ENCODE assay signal across 8 mouse cellular contexts in the genomic region with DNA sequence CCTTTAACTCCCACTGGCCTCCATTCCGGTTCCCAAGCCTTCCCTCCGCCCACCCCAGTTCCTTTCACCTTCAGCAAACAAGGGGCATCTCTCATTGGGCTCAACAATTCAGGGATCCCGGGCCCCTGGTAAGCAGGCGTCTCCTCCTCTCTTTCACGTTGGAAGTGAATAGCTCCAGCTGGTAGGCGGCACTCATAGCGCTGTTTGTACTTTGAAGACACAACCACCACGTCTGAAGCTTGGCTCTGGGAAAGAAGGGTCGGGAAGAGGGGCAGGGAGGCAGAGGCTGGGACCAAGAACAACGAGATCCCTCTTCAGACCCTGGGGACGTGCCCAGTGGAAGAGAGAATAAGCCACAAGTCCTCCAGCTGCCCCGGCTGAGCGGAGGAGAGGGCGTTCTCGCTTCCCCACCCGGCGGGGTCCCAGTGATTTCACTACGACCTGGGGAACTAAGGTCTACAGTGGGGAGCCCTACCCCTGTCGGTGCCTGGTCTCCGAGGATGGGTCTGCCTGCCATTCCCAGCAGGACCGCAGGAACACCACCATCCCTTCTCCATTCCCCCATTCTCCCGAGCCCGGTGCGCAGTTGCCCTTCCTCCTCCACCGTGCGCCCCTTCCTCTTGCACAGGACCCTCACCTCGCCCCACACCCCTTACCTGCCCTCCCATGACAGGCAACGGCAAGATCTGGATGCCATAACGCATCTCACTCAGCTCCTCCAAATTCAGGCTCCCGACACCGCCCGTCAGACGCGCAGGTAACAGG. TPM values are rescaled to one million over a fixed set of nuclear protein-coding genes. Genes with fewer than 3 reads are reported as not detected.
DNase-seq lines count a peak whose midpoint lies in the region; ATAC-seq and TF ChIP-seq lines count a peak whose summit lies in the region.

No protein-coding gene starts in this region.

- TF ChIP-seq EP300 in MEL (IDR thresholded peaks at IDR 0.05; ENCODE audit: low read depth in 1 of 2, low read length in 2 of 2) = no peak

- H3K9ac ChIP-seq in MEL (ENCODE audit: control insufficient read depth, low read depth, low read length, poor library complexity, severe bottlenecking) = peak overlapping the region; percentile 79
- H3K9ac ChIP-seq in embryonic facial prominence, embryonic 14.5 days (ENCODE audit: low read depth, low read length) = peak overlapping the region; percentile 69
- peak overlapping the region; percentile 76 for H3K9ac ChIP-seq in hindbrain, postnatal 0 days (replicated peaks; ENCODE audit: low read length)
- H3K9ac ChIP-seq in midbrain, embryonic 14.5 days (replicated peaks; ENCODE audit: low read length) = peak overlapping the region; percentile 71

- peak; percentile 6 to 18 for DNase-seq in left cerebral cortex, adult 18-20 months (ENCODE audit: low spot score in 2 of 2)
- DNase-seq in left cerebral cortex, adult 8-10 months (ENCODE audit: low spot score in 2 of 2) = no peak
- no peak for DNase-seq in MEL (ENCODE audit: low read depth, low spot score)
- DNase-seq in embryonic facial prominence, embryonic 14.5 days (ENCODE audit: low spot score) = no peak
- DNase-seq in hindbrain, postnatal 0 days (ENCODE audit: low spot score) = peak; percentile 10
- DNase-seq in midbrain, embryonic 14.5 days = peak; percentile 22
- no peak for DNase-seq in left cerebral cortex, adult 9 months (ENCODE audit: low spot score in 2 of 2)
- DNase-seq in adrenal gland, postnatal 4 days (ENCODE audit: low spot score in 2 of 2) = no peak

- no peak for TF ChIP-seq RAD21 in MEL (IDR thresholded peaks at IDR 0.05; ENCODE audit: low read depth, low read length)

- TF ChIP-seq CTCF in MEL (IDR thresholded peaks at IDR 0.05 in 2 of 3, conservative IDR thresholded peaks at IDR 0.05 in 1 of 3; ENCODE audit: control insufficient read depth in 1 of 3, insufficient read depth in 1 of 3, low read depth in 2 of 3, low read length in 3 of 3, poor library complexity in 1 of 3, severe bottlenecking in 1 of 3) = no peak
- no peak for TF ChIP-seq CTCF in hindbrain, postnatal 0 days (IDR thresholded peaks at IDR 0.05; ENCODE audit: low read depth)

- peak overlapping the region; percentile 92 for H3K4me2 ChIP-seq in embryonic facial prominence, embryonic 14.5 days (ENCODE audit: low read depth, low read length)
- peak overlapping the region; percentile 85 for H3K4me2 ChIP-seq in hindbrain, postnatal 0 days (ENCODE audit: low read depth, low read length)
- H3K4me2 ChIP-seq in midbrain, embryonic 14.5 days (ENCODE audit: low read length) = peak overlapping the region; percentile 81

- H3K4me1 ChIP-seq in MEL (ENCODE audit: control insufficient read depth in 1 of 2, insufficient read depth in 2 of 2, low read length in 2 of 2) = peaks cover 4 to 13% of the 10 kb centered on the region in 2 experiments; a peak in 3 of 4 replicates
- H3K4me1 ChIP-seq in embryonic facial prominence, embryonic 14.5 days (ENCODE audit: control insufficient read depth, insufficient read depth, low read length) = peaks cover 8% of the 10 kb centered on the region
- H3K4me1 ChIP-seq in hindbrain, postnatal 0 days (ENCODE audit: insufficient read depth, low read length) = 0 out of 2 replicates have a peak, but pooled peaks cover 8% of the 10 kb centered on the region
- H3K4me1 ChIP-seq in midbrain, embryonic 14.5 days (ENCODE audit: control insufficient read depth, insufficient read depth, low read length) = peaks cover 24% of the 10 kb centered on the region; the same call in 1 of the 2 replicates

- 2% methylated on average over 33 of the region's 34 CpGs for WGBS in embryonic facial prominence, embryonic 14.5 days
- 2% methylated on average over 33 of the region's 34 CpGs for WGBS in hindbrain, postnatal 0 days
- 3% methylated on average over 34 of the region's 34 CpGs for WGBS in midbrain, embryonic 14.5 days

- H3K9me3 ChIP-seq in MEL (replicated peaks; ENCODE audit: insufficient read depth, low read length) = no peaks in the 10 kb centered on the region
- H3K9me3 ChIP-seq in embryonic facial prominence, embryonic 14.5 days (ENCODE audit: control insufficient read depth, low read length) = no peaks in the 10 kb centered on the region
- no peaks in the 10 kb centered on the region for H3K9me3 ChIP-seq in hindbrain, postnatal 0 days (ENCODE audit: low read length)
- no peaks in the 10 kb centered on the region for H3K9me3 ChIP-seq in midbrain, embryonic 14.5 days (ENCODE audit: control insufficient read depth, low read length)

- no peaks in the 10 kb centered on the region for H3K27me3 ChIP-seq in MEL (ENCODE audit: control insufficient read depth in 1 of 2, insufficient read depth in 2 of 2, low read length in 2 of 2)
- no peaks in the 10 kb centered on the region for H3K27me3 ChIP-seq in embryonic facial prominence, embryonic 14.5 days (replicated peaks; ENCODE audit: control insufficient read depth, insufficient read depth, low read length)
- H3K27me3 ChIP-seq in hindbrain, postnatal 0 days (ENCODE audit: insufficient read depth, low read length) = no peaks in the 10 kb centered on the region
- no peaks in the 10 kb centered on the region for H3K27me3 ChIP-seq in midbrain, embryonic 14.5 days (ENCODE audit: control insufficient read depth, insufficient read depth, low read length)

- no peak overlapping the region for H3K27ac ChIP-seq in MEL (ENCODE audit: control insufficient read depth, low read depth, low read length)
- no peak overlapping the region for H3K27ac ChIP-seq in embryonic facial prominence, embryonic 14.5 days (replicated peaks; ENCODE audit: low read depth, low read length)
- H3K27ac ChIP-seq in hindbrain, postnatal 0 days = peak overlapping the region; percentile 65
- H3K27ac ChIP-seq in midbrain, embryonic 14.5 days (replicated peaks; ENCODE audit: low read depth, low read length) = peak overlapping the region; percentile 58; the same call in 1 of the 2 replicates

- TF ChIP-seq POLR2A in MEL (IDR thresholded peaks at IDR 0.05; ENCODE audit: control insufficient read depth in 1 of 2, insufficient read depth in 1 of 2, low read depth in 1 of 2, low read length in 2 of 2, poor library complexity in 1 of 2) = 0 out of 4 replicates have a peak, but pooled peaks of 1 of the 2 experiments have one; percentile 58

- peak; percentile 12 for ATAC-seq in embryonic facial prominence, embryonic 14.5 days (ENCODE audit: low read depth)
- ATAC-seq in hindbrain, postnatal 0 days = peak; percentile 37
- ATAC-seq in midbrain, embryonic 14.5 days (ENCODE audit: low FRiP score, low TSS enrichment) = peak; percentile 46

- peaks cover 7% of the 10 kb centered on the region for H3K79me2 ChIP-seq in MEL (ENCODE audit: control insufficient read depth, insufficient read depth, low read length, poor library complexity)

- H3K4me3 ChIP-seq in MEL (ENCODE audit: control insufficient read depth in 1 of 2, insufficient read depth in 1 of 2, low read depth in 2 of 2, low read length in 2 of 2) = peak overlapping the region; percentile 82 to 92
- H3K4me3 ChIP-seq in embryonic facial prominence, embryonic 14.5 days (ENCODE audit: low read depth, low read length) = peak overlapping the region; percentile 62
- peak overlapping the region; percentile 83 for H3K4me3 ChIP-seq in hindbrain, postnatal 0 days (ENCODE audit: low read length)
- peak overlapping the region; percentile 79 for H3K4me3 ChIP-seq in midbrain, embryonic 14.5 days (replicated peaks; ENCODE audit: low read depth, low read length)

- H3K36me3 ChIP-seq in MEL (ENCODE audit: control insufficient read depth in 1 of 2, insufficient read depth in 2 of 2, low read length in 2 of 2) = peaks cover 0 to 12% of the 10 kb centered on the region in 2 experiments; a peak in 2 of 4 replicates
- H3K36me3 ChIP-seq in embryonic facial prominence, embryonic 14.5 days (ENCODE audit: control insufficient read depth, insufficient read depth, low read length) = peaks cover 32% of the 10 kb centered on the region
- peaks cover 32% of the 10 kb centered on the region for H3K36me3 ChIP-seq in hindbrain, postnatal 0 days (ENCODE audit: insufficient read depth, low read length)
- H3K36me3 ChIP-seq in midbrain, embryonic 14.5 days (ENCODE audit: control insufficient read depth, insufficient read depth, low read length) = peaks cover 38% of the 10 kb centered on the region

RNA-seq across cellular contexts. Expression of a gene that starts 0.4 kb away (rescaled TPM):
- 100 to 1,000 TPM; 116 to 118 TPM for total RNA-seq in left cerebral cortex, adult 18-20 months (2021)
- 100 to 1,000 TPM; 112 to 130 (median 122) TPM for total RNA-seq in left cerebral cortex, adult 8-10 months (2022)
- 41.5 and 42.4 TPM in 2 replicates for total RNA-seq in MEL (2012; rRNA removed)
- 10 to 100 TPM in 1 of 2 experiments, not detected in 1; 60.4 TPM for polyA plus RNA-seq in MEL (2012; ENCODE audit: insufficient read depth in 1 of 2, insufficient read length in 2 of 2, low read depth in 1 of 2, low replicate concordance in 2 of 2, missing spikeins in 1 of 2)
- 59.3 and 62.9 TPM in 2 replicates for polyA plus RNA-seq in embryonic facial prominence, embryonic 14.5 days (2014; fragmentation: Nextera tagmentation; extraction: Ambion mirVana)
- total RNA-seq in hindbrain, postnatal 0 days (2014; rRNA removed) = 118 and 119 TPM in 2 replicates
- 128 and 129 TPM in 2 replicates for polyA plus RNA-seq in hindbrain, postnatal 0 days (2015; fragmentation: Nextera tagmentation; extraction: Ambion mirVana)
- polyA plus RNA-seq in midbrain, embryonic 14.5 days (2014; fragmentation: Nextera tagmentation; extraction: Ambion mirVana) = 82.1 and 82.7 TPM in 2 replicates
- 100 to 1,000 TPM; 109 to 112 TPM for total RNA-seq in adrenal gland, postnatal 4 days (2021)

RNA-seq across cellular contexts. Expression of a gene that starts 44.5 kb away (rescaled TPM):
- 100 to 1,000 TPM; 119 to 130 TPM for total RNA-seq in left cerebral cortex, adult 18-20 months (2021)
- total RNA-seq in left cerebral cortex, adult 8-10 months (2022) = 100 to 1,000 TPM; 105 to 118 (median 112) TPM
- 23.7 and 24.6 TPM in 2 replicates for total RNA-seq in MEL (2012; rRNA removed)
- polyA plus RNA-seq in MEL (2012; ENCODE audit: insufficient read depth in 1 of 2, insufficient read length in 2 of 2, low read depth in 1 of 2, low replicate concordance in 2 of 2, missing spikeins in 1 of 2) = 10 to 100 TPM; 65.8 to 66.0 TPM
- polyA plus RNA-seq in embryonic facial prominence, embryonic 14.5 days (2014; fragmentation: Nextera tagmentation; extraction: Ambion mirVana) = 9.0 and 9.8 TPM in 2 replicates
- total RNA-seq in hindbrain, postnatal 0 days (2014; rRNA removed) = 111 and 112 TPM in 2 replicates
- 56.7 and 65.3 TPM in 2 replicates for polyA plus RNA-seq in hindbrain, postnatal 0 days (2015; fragmentation: Nextera tagmentation; extraction: Ambion mirVana)
- polyA plus RNA-seq in midbrain, embryonic 14.5 days (2014; fragmentation: Nextera tagmentation; extraction: Ambion mirVana) = 66.8 and 74.1 TPM in 2 replicates
- 10 to 100 TPM; 10.6 to 11.7 TPM for total RNA-seq in adrenal gland, postnatal 4 days (2021)

RNA-seq across cellular contexts. Expression of a gene that starts 45.4 kb away (rescaled TPM):
- total RNA-seq in left cerebral cortex, adult 18-20 months (2021) = 100 to 1,000 TPM; 594 to 629 TPM
- 100 to 1,000 TPM; 595 to 685 (median 631) TPM for total RNA-seq in left cerebral cortex, adult 8-10 months (2022)
- total RNA-seq in MEL (2012; rRNA removed) = 0.03 and 0.04 TPM in 2 replicates
- under 1 TPM in 1 of 2 experiments, not detected in 1; 0.46 TPM for polyA plus RNA-seq in MEL (2012; ENCODE audit: insufficient read depth in 1 of 2, insufficient read length in 2 of 2, low read depth in 1 of 2, low replicate concordance in 2 of 2, missing spikeins in 1 of 2)
- 0.45 and 0.72 TPM in 2 replicates for polyA plus RNA-seq in embryonic facial prominence, embryonic 14.5 days (2014; fragmentation: Nextera tagmentation; extraction: Ambion mirVana)
- total RNA-seq in hindbrain, postnatal 0 days (2014; rRNA removed) = 229 and 238 TPM in 2 replicates
- polyA plus RNA-seq in hindbrain, postnatal 0 days (2015; fragmentation: Nextera tagmentation; extraction: Ambion mirVana) = 4.1 and 4.9 TPM in 2 replicates
- polyA plus RNA-seq in midbrain, embryonic 14.5 days (2014; fragmentation: Nextera tagmentation; extraction: Ambion mirVana) = 8.1 and 13.1 TPM in 2 replicates
- total RNA-seq in adrenal gland, postnatal 4 days (2021) = 1 to 10 TPM; 3.6 to 4.1 TPM

RNA-seq across cellular contexts. Expression of a gene that starts 50.4 kb away (rescaled TPM):
- 10 to 100 TPM; 69.3 to 69.4 TPM for total RNA-seq in left cerebral cortex, adult 18-20 months (2021)
- 10 to 100 TPM; 60.9 to 63.2 (median 62.1) TPM for total RNA-seq in left cerebral cortex, adult 8-10 months (2022)
- 49.7 and 57.2 TPM in 2 replicates for total RNA-seq in MEL (2012; rRNA removed)
- 10 to 100 TPM in 1 of 2 experiments, not detected in 1; 63.1 TPM for polyA plus RNA-seq in MEL (2012; ENCODE audit: insufficient read depth in 1 of 2, insufficient read length in 2 of 2, low read depth in 1 of 2, low replicate concordance in 2 of 2, missing spikeins in 1 of 2)
- 51.8 and 53.6 TPM in 2 replicates for polyA plus RNA-seq in embryonic facial prominence, embryonic 14.5 days (2014; fragmentation: Nextera tagmentation; extraction: Ambion mirVana)
- 113 and 129 TPM in 2 replicates for total RNA-seq in hindbrain, postnatal 0 days (2014; rRNA removed)
- polyA plus RNA-seq in hindbrain, postnatal 0 days (2015; fragmentation: Nextera tagmentation; extraction: Ambion mirVana) = 105 and 107 TPM in 2 replicates
- polyA plus RNA-seq in midbrain, embryonic 14.5 days (2014; fragmentation: Nextera tagmentation; extraction: Ambion mirVana) = 67.7 and 71.7 TPM in 2 replicates
- 10 to 100 TPM; 87.6 to 96.4 TPM for total RNA-seq in adrenal gland, postnatal 4 days (2021)

RNA-seq across cellular contexts. Expression of a gene that starts 57.1 kb away (rescaled TPM):
- 10 to 100 TPM; 67.9 to 71.8 TPM for total RNA-seq in left cerebral cortex, adult 18-20 months (2021)
- total RNA-seq in left cerebral cortex, adult 8-10 months (2022) = 10 to 100 TPM; 79.8 to 91.4 (median 85.4) TPM
- total RNA-seq in MEL (2012; rRNA removed) = 362 and 443 TPM in 2 replicates
- polyA plus RNA-seq in MEL (2012; ENCODE audit: insufficient read depth in 1 of 2, insufficient read length in 2 of 2, low read depth in 1 of 2, low replicate concordance in 2 of 2, missing spikeins in 1 of 2) = 1,000 to 10,000 TPM in 1 of 2 experiments, 100 to 1,000 TPM in 1; 843 to 1,325 TPM
- polyA plus RNA-seq in embryonic facial prominence, embryonic 14.5 days (2014; fragmentation: Nextera tagmentation; extraction: Ambion mirVana) = 1,371 and 1,625 TPM in 2 replicates
- 483 and 524 TPM in 2 replicates for total RNA-seq in hindbrain, postnatal 0 days (2014; rRNA removed)
- 519 and 563 TPM in 2 replicates for polyA plus RNA-seq in hindbrain, postnatal 0 days (2015; fragmentation: Nextera tagmentation; extraction: Ambion mirVana)
- 1,072 and 1,231 TPM in 2 replicates for polyA plus RNA-seq in midbrain, embryonic 14.5 days (2014; fragmentation: Nextera tagmentation; extraction: Ambion mirVana)
- 100 to 1,000 TPM; 444 to 449 TPM for total RNA-seq in adrenal gland, postnatal 4 days (2021)

Comparison
In these comparisons a context has a peak if more than half of its experiments do, and no peak if none do; other contexts are left out.
1. DNase-seq: peak in left cerebral cortex, adult 18-20 months (2 of 2), hindbrain, postnatal 0 days (single experiment) and midbrain, embryonic 14.5 days (single experiment); none in left cerebral cortex, adult 8-10 months (0 of 2), MEL (single experiment), embryonic facial prominence, embryonic 14.5 days (single experiment), left cerebral cortex, adult 9 months (0 of 2) and adrenal gland, postnatal 4 days (0 of 2).
2. H3K27ac ChIP-seq: peak in hindbrain, postnatal 0 days (single experiment) and midbrain, embryonic 14.5 days (single experiment); none in MEL (single experiment) and embryonic facial prominence, embryonic 14.5 days (single experiment).
3. RNA of a gene that starts 45.4 kb away (total RNA-seq): 595 to 685 TPM in left cerebral cortex, adult 8-10 months, 594 to 629 TPM in left cerebral cortex, adult 18-20 months and 229 to 238 TPM in hindbrain, postnatal 0 days; 3.6 to 4.1 TPM in adrenal gland, postnatal 4 days and 0.03 to 0.04 TPM in MEL; every median in the first group is over 10 times any median in the second.
4. Peak in every context shown above with its lines, with median percentiles within 50 percentile points of each other: H3K4me3 ChIP-seq, H3K9ac ChIP-seq, ATAC-seq and H3K4me2 ChIP-seq.